Mouse (Mus musculus) E14TG2a.4 (cell line): ENCODE measurements at regions not wholly inside any gene's neighbourhood (a gene's known extent, or its start where the extent isn't known, plus 50 kb on each side); places are given as distances from the start of the nearest gene placed in this dataset.

ENCODE experiments used
- H3K27me3 ChIP-seq: 2 replicates; pipeline ENCODE4 v1.6.1; 2014; ENCODE audit warnings: low read length, control low read depth; ENCODE audit not compliant: insufficient read depth
- H3K36me3 ChIP-seq: 2 replicates; pipeline ENCODE4 v1.6.1; 2014; ENCODE audit warnings: low read length, control low read depth; ENCODE audit not compliant: insufficient read depth
- H3K4me1 ChIP-seq: replicated peaks from 2 replicates; pipeline ENCODE4 v1.6.1; 2014; ENCODE audit warnings: low read depth, low read length, control low read depth
- H3K4me3 ChIP-seq: replicated peaks from 2 replicates; pipeline ENCODE4 v1.5.1; 2014; ENCODE audit warnings: mild to moderate bottlenecking, low read length
- H3K9me3 ChIP-seq: 2 replicates; pipeline ENCODE4 v1.6.1; 2014; ENCODE audit warnings: low read length, control low read depth
- CTCF ChIP-seq: conservative IDR thresholded peaks from 2 replicates; pipeline ENCODE4 v1.5.1; 2014; ENCODE audit warnings: low read length
- NANOG ChIP-seq: IDR thresholded peaks from 2 replicates; pipeline ENCODE4 v1.6.1; 2014; ENCODE audit warnings: borderline replicate concordance, low read length, mixed read lengths
- POU5F1 ChIP-seq: IDR thresholded peaks from 2 replicates; pipeline ENCODE4 v1.6.1; 2014; ENCODE audit warnings: low read length, borderline replicate concordance

- no peak for TF ChIP-seq POU5F1
- TF ChIP-seq CTCF = no peak
- TF ChIP-seq NANOG = no peak
- H3K27me3 ChIP-seq = no peaks in the 10 kb centered on the region
- H3K36me3 ChIP-seq = no peaks in the 10 kb centered on the region
- no peaks in the 10 kb centered on the region for H3K4me1 ChIP-seq
- no peaks in the 10 kb centered on the region for H3K9me3 ChIP-seq
- H3K4me3 ChIP-seq = no peak overlapping the region
Measured at GRCm38 (mm10) chr5:82472146-82472545, 882.8 kb downstream of the Tecrl start.

- H3K27me3 ChIP-seq = no peaks in the 10 kb centered on the region
- H3K4me1 ChIP-seq = no peaks in the 10 kb centered on the region
- no peak overlapping the region for H3K4me3 ChIP-seq
- TF ChIP-seq NANOG = no peak
- no peak for TF ChIP-seq POU5F1
- TF ChIP-seq CTCF = no peak
- H3K9me3 ChIP-seq = no peaks in the 10 kb centered on the region
- H3K36me3 ChIP-seq = no peaks in the 10 kb centered on the region
Measured at GRCm38 (mm10) chr5:82464272-82464671, 890.7 kb downstream of the Tecrl start.

GRCm38 (mm10) chr5:82441288-82441687, 913.7 kb downstream of the Tecrl start:
- Histone ChIP-seq H3K9me3 (no peaks in the 10 kb centered on the region), H3K27me3 (no peaks in the 10 kb centered on the region), H3K4me3 (no peak overlapping the region), H3K4me1 (no peaks in the 10 kb centered on the region), H3K36me3 (no peaks in the 10 kb centered on the region)
- no peak for TF ChIP-seq NANOG

GRCm38 (mm10) chr5:82440126-82440525, 914.9 kb downstream of the Tecrl start:
- no peaks in the 10 kb centered on the region for H3K4me1 ChIP-seq
- TF ChIP-seq NANOG = no peak
- no peak for TF ChIP-seq CTCF
- no peak for TF ChIP-seq POU5F1
- H3K4me3 ChIP-seq = no peak overlapping the region
- no peaks in the 10 kb centered on the region for H3K27me3 ChIP-seq
- no peaks in the 10 kb centered on the region for H3K9me3 ChIP-seq
- H3K36me3 ChIP-seq = no peaks in the 10 kb centered on the region

- Histone ChIP-seq H3K4me3 (no peak overlapping the region), H3K27me3 (no peaks in the 10 kb centered on the region)
Measured at GRCm38 (mm10) chr5:82420396-82420795, 934.6 kb downstream of the Tecrl start.

GRCm38 (mm10) chr5:82396632-82397234, 958.3 kb downstream of the Tecrl start:
- Histone ChIP-seq H3K36me3 (no peaks in the 10 kb centered on the region), H3K4me3 (no peak overlapping the region), H3K27me3 (no peaks in the 10 kb centered on the region), H3K9me3 (0 out of 2 replicates have a peak, but pooled peaks cover 4% of the 10 kb centered on the region), H3K4me1 (no peaks in the 10 kb centered on the region)
- TF ChIP-seq NANOG = no peak
- TF ChIP-seq CTCF = no peak
- TF ChIP-seq POU5F1 = no peak

More at GRCm38 (mm10) chr5:82420396-82420795, 934.6 kb downstream of the Tecrl start:
- H3K4me1 ChIP-seq = no peaks in the 10 kb centered on the region
- H3K9me3 ChIP-seq = no peaks in the 10 kb centered on the region
- no peaks in the 10 kb centered on the region for H3K36me3 ChIP-seq
- TF ChIP-seq POU5F1 (no peak), CTCF (no peak), NANOG (no peak)

GRCm38 (mm10) chr5:82361624-82362023, 993.4 kb downstream of the Tecrl start:
- Histone ChIP-seq H3K4me1 (no peaks in the 10 kb centered on the region), H3K4me3 (no peak overlapping the region), H3K9me3 (no peaks in the 10 kb centered on the region), H3K36me3 (no peaks in the 10 kb centered on the region), H3K27me3 (no peaks in the 10 kb centered on the region)
- TF ChIP-seq POU5F1 (no peak), NANOG (no peak), CTCF (no peak)

GRCm38 (mm10) chr5:82356336-82356735, 998.7 kb downstream of the Tecrl start:
- H3K4me1 ChIP-seq = no peaks in the 10 kb centered on the region
- H3K9me3 ChIP-seq = no peaks in the 10 kb centered on the region
- no peaks in the 10 kb centered on the region for H3K27me3 ChIP-seq
- no peaks in the 10 kb centered on the region for H3K36me3 ChIP-seq
- TF ChIP-seq POU5F1 (no peak), NANOG (no peak), CTCF (no peak)
- no peak overlapping the region for H3K4me3 ChIP-seq

GRCm38 (mm10) chr5:82351089-82351488, 1003.9 kb downstream of the Tecrl start:
- no peaks in the 10 kb centered on the region for H3K9me3 ChIP-seq
- H3K36me3 ChIP-seq = no peaks in the 10 kb centered on the region
- H3K4me1 ChIP-seq = no peaks in the 10 kb centered on the region
- H3K4me3 ChIP-seq = no peak overlapping the region
- no peaks in the 10 kb centered on the region for H3K27me3 ChIP-seq
- TF ChIP-seq CTCF = no peak

GRCm38 (mm10) chr5:82346672-82347071, 1008.3 kb downstream of the Tecrl start:
- no peaks in the 10 kb centered on the region for H3K27me3 ChIP-seq
- no peak overlapping the region for H3K4me3 ChIP-seq
- H3K4me1 ChIP-seq = no peaks in the 10 kb centered on the region
- no peaks in the 10 kb centered on the region for H3K36me3 ChIP-seq
- peak; percentile 67 for TF ChIP-seq CTCF
- no peak for TF ChIP-seq POU5F1
- TF ChIP-seq NANOG = no peak
- no peaks in the 10 kb centered on the region for H3K9me3 ChIP-seq
